ENCODE assay signal across 14 mouse cellular contexts in the genomic region with DNA sequence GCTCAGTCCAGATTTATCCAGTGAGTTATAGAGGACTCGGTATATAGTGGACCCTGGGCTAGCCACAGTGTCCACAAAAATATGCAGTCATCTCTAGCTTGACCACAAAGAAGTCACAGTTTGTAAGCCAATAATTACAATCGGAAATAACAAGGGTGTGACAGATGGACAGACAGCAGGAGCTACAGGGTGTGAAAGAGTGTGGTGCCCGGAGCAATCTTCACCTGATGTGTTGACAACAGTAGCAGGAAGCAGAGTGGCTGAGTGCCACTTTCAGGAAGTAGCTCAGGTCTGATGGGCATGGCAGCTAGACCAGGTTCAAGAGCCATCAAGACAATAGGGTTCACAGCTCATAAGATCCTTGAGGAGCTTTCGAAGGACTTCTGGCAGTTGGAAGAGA.
"Had no signal": no experiment of that assay in that cellular context is flagged by ENCODE, and none has a peak within 500 bp of the region (broad histone marks: within the 10 kb centered on the region; RNA-seq: fewer than 3 reads in every experiment).

No protein-coding gene starts in this region.

- H3K4me1 ChIP-seq: liver, embryonic 13.5 days; lung, embryonic 15.5 days; midbrain, embryonic 12.5 days; neural tube, embryonic 15.5 days had no signal

- H3K36me3 ChIP-seq: limb, embryonic 15.5 days; liver, embryonic 13.5 days; lung, embryonic 15.5 days; midbrain, embryonic 12.5 days; neural tube, embryonic 15.5 days had no signal

- H3K4me3 ChIP-seq: layer of hippocampus, adult 2 months; left cerebral cortex, adult 2 months; limb, embryonic 15.5 days; liver, embryonic 13.5 days; lung, embryonic 15.5 days; midbrain, embryonic 12.5 days; myocyte; neural tube, embryonic 15.5 days had no signal

- H3K27me3 ChIP-seq: limb, embryonic 15.5 days; liver, embryonic 13.5 days; lung, embryonic 15.5 days; midbrain, embryonic 12.5 days; neural tube, embryonic 15.5 days had no signal

- H3K4me2 ChIP-seq: limb, embryonic 15.5 days; liver, embryonic 13.5 days; lung, embryonic 15.5 days; midbrain, embryonic 12.5 days; neural tube, embryonic 15.5 days had no signal

- DNase-seq: kidney, postnatal 10 days; kidney, postnatal 4 days; liver, embryonic 13.5 days; liver, postnatal 0 days; right cerebral cortex, adult 18-20 months; thymus, adult 18-20 months; thymus, postnatal 14 days had no signal

- H3K9me3 ChIP-seq: limb, embryonic 15.5 days; liver, embryonic 13.5 days; lung, embryonic 15.5 days; midbrain, embryonic 12.5 days; neural tube, embryonic 15.5 days had no signal

- H3K9ac ChIP-seq: limb, embryonic 15.5 days; liver, embryonic 13.5 days; liver, postnatal 0 days; lung, embryonic 15.5 days; midbrain, embryonic 12.5 days; neural tube, embryonic 15.5 days had no signal

- ATAC-seq: liver, postnatal 0 days had no signal

- H3K27ac ChIP-seq: layer of hippocampus, adult 2 months; left cerebral cortex, adult 2 months; limb, embryonic 15.5 days; liver, embryonic 13.5 days; lung, embryonic 15.5 days; midbrain, embryonic 12.5 days; neural tube, embryonic 15.5 days had no signal
